Mouse (Mus musculus): Measurements from ENCODE around the gene Lmtk2.
A peak's percentile ranks its signal among the peaks of the same experiment; 100 is the strongest.

Gene Lmtk2

GRCm38 (mm10) chr5:144182542-144183247 is 82.5 kb downstream of the Lmtk2 start:
- no peak for DNase-seq

DNA sequence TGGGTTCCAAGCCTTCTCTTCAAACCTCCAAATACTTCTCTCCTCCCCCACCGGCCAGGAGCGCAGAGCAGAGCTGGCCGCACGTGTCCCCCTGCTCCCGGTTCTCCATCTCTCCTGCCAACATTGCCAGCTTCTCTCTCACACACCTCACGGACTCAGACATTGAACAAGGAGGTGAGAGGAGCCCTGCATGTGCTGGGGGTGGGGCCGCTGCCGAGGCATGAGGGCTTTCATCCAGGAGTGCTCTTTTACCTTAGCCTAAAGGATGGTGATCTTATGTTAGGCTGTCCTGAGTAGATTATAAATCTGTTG is 83.0 kb downstream of the Lmtk2 start:
- no peak for DNase-seq

GRCm38 (mm10) chr5:144183647-144184335 is 83.6 kb downstream of the Lmtk2 start:
- DNase-seq: no peak

DNA sequence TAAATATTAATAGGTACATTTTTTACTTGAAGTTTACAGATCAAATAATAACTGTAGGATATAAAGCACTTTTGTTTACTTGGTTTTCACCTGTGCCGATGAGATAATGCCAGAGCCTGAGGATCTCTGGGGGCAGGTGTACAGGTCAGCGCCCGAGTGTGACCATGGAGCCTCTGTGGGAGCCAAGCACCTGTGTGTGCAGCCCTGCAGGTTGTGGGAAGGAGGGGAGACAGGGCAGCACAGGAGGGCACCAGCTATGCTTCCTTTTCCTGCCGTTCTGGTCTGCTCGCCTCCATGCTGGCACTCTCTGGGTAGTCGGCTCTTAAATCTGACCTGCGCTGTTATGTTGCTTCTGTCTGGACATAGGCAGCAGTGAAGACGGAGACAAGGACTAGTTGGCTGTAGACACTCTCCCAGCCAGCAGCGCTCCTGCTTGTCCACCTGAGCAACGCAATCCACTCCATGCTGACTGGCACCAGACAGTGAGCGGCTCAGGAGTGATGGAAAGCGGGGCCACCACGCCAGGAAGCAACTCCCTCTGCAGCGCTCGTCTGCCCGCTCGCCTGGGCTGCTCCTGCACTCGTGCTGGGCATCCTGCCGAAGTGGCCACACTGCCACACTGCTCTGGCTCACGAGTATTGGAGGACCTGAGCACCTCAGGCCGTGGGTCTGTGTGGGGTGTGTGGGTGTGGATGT is 84.3 kb downstream of the Lmtk2 start:
- DNase-seq: no peak

- DNase-seq: no peak
Observed at GRCm38 (mm10) chr5:144188422-144188821, 88.2 kb downstream of the Lmtk2 start.

GRCm38 (mm10) chr5:144189327-144189726 is 89.1 kb downstream of the Lmtk2 start:
- no peak for DNase-seq

DNA sequence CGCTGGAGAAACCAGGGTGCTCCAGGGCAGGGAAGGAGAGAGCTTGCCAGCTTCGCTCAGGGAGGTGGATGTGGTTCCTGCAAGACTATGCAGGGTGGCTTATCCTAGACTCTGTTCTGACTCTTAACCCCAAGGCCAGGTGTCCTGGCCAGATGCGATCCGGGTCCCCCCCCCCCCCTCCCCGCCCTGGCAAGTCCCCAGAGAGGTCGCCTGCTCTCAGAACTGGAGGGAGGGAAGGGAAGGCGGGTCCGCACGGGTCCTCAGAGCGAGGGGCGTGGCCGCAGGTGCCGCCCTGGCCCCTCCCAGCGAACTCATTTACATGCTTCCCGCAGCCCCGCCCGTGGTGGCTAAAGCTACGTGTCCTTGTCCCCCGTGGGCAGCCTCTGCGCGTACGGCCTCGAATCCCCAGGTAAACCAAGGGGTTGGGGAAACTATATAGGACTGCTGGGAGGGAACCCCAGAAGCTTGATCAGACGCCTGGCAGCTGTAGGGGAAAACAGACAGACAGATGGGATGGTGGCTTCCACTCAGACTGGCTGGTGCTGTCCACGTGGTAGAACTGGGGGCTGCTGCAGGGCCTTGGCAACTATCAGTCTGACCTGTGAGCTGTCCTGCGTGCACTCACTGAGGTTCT is 89.8 kb downstream of the Lmtk2 start, which contains the start of gene Bhlha15:
Gene Bhlha15 (plus strand): TSS at position 337 of the 634 bp plus-strand sequence.
- DNase-seq: peak; percentile 18

DNA sequence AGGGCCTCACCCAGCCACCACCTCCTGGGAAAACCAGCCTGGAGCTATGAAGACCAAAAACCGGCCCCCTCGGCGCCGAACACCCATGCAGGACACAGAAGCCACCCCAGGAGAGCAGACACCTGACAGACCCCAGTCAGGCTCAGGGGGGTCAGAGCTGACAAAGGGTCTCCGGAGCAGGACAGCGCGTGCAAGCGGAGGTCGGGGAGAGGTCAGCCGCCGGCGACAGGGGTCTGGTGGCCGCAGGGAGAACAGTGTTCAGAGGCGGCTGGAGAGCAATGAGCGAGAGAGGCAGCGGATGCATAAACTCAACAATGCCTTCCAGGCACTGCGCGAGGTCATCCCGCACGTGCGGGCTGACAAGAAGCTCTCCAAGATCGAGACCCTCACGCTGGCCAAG is 90.8 kb downstream of the Lmtk2 start:
- peak; percentile 17 for DNase-seq

DNA sequence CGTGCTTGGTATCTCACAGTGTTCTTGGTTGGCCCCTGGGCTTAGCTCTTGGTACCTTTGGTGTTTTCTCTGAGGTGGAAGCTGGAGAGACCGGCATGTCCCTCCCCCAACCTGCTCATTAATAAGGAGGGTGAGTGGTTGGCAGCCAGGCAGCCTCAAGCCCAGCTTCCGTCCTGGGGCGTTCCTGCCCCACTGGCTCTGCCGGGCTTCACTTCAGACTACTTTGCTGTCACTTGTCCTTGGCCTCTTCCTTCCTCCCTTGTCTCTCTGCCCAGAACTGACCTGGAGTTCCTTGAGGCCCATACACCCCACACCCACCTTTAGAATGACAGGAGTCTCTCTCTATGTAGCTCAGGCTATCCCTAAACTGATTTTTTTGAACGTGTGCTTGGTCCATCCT is 92.4 kb downstream of the Lmtk2 start:
- DNase-seq: no peak

GRCm38 (mm10) chr5:144194416-144194815 is 94.2 kb downstream of the Lmtk2 start:
- peak; percentile 7 for DNase-seq

GRCm38 (mm10) chr5:144195567-144195966 is 95.3 kb downstream of the Lmtk2 start:
- peak; percentile 11 for DNase-seq

DNA sequence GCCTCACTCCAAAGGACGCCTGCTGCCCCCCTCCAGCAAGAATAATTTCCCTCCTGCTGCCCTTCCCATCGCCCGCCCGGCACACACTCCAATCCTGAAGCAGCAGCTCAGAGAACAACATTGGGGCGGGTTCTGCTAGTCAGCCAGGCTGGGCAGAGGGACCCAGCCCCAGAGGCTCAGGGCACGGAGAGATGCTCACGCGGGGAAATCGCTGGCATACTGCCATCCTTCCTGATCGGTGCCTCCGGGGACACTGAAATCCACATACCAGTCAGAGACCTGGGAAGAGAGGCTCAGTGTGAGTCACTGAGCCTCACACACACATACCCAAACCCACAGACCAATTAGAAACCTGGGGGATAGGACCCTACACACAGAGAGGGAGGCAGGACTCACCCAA is 100.4 kb downstream of the Lmtk2 start:
- DNase-seq: peak; percentile 33

DNA sequence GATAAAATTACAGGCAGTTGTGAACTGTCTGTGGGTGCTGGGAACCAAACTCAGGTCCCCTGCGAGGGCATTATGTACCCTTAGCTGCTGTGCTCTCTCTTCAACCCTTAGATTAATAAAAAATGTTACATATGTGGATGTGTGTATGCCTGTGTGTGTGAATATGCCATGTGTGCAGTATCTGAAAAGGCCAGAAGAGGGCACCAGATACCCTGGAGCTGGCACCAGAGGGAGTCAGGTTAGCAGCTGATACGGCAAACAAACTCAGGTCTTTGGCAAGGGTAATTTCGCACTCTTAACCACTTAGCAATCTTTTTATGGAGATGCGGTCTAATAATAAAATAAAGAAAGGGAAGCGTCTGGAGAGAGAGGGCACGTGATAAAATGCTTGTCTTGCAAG is 102.2 kb downstream of the Lmtk2 start:
- no peak for DNase-seq

- DNase-seq: no peak
Observed at GRCm38 (mm10) chr5:144203398-144203959, 103.2 kb downstream of the Lmtk2 start.

- no peak for DNase-seq
Observed at GRCm38 (mm10) chr5:144204303-144204702, 104.1 kb downstream of the Lmtk2 start.

- no peak for DNase-seq
Observed at GRCm38 (mm10) chr5:144204911-144205310, 104.7 kb downstream of the Lmtk2 start.

DNA sequence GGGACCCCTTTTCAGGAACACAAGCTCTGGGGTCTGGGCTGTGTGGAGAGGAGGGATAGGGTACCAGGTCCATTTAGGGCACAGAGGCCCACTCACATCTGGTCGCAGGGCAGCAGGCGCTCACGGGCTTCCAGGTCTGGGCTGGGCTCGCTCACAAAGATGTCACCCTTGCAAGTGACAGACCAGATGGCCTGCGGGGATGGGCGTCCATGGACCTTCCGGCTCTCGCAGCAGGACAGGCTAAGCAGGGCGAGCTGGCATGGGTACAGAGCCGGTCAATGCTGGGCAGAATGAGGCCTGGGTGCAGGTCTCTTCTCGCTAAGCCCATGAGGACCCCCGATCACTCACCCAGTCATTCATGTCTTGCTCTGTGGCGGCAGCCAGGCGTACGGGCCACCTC is 105.8 kb downstream of the Lmtk2 start:
- DNase-seq: no peak

DNA sequence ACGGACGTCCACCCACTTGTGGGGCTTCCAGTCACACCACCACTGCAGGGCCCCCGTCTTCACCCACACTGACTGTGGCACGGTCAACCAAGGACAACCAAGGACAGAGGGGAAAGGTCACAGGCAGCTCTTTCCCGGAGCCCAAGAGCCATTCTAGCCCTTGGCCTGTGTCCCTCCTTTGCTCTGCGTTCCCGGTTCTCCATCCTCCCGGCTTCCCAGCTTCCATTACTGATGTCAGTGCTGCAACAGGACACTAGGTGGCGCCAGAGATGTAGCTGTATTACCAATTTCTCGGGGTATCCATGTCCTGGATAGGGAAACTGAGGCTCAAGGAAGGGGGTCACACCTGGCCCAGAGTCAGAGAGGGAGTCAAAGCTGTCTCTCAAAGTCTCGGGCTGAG is 107.2 kb downstream of the Lmtk2 start:
- peak; percentile 71 for DNase-seq

- DNase-seq: peak; percentile 64
Observed at GRCm38 (mm10) chr5:144214453-144214852, 114.2 kb downstream of the Lmtk2 start.

GRCm38 (mm10) chr5:144215992-144216391 is 115.8 kb downstream of the Lmtk2 start:
- DNase-seq: no peak

DNA sequence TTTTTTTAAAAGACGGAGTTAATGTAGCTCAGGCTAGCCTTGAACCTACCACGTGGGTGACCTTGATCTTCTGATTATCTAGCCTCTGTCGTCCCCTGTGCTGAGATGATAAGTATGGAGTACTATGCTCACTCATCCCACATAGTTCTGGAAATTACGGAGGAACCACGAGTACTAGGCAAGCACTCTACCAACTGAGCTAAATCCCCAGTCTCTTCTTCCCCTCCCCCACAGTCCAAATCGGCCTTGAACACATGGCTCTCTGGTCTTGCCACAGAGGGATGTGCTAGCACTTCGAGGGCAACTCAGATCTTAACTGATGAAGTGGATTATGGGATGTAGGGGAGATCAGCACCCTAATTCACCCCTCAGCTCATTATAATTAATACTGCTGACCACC is 117.8 kb downstream of the Lmtk2 start:
- no peak for DNase-seq

DNA sequence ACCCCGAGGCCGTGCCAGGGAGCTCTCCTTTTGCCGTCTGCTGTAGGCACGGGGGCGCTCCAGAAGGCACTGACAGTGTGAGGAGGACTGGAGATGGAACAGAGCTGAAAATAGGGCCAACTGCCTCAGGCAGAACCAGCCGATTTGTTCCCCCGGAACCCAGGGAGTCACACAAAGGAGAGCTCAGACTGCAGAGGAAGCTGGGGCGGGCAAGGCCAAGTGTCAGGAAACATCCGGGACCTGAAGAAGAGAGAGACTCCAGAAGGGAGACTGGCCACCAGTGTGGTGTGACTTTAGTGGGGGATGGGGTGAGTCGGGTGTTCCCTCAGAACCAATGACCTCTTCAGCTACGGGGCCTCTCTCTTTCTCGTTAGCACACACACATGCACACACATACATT is 119.1 kb downstream of the Lmtk2 start:
- no peak for DNase-seq

GRCm38 (mm10) chr5:144219936-144220335 is 119.7 kb downstream of the Lmtk2 start:
- no peak for DNase-seq
